Mouse (Mus musculus) hindbrain, embryonic 10.5 days (tissue): ENCODE measurements at regions not wholly inside any gene's neighbourhood (a gene's known extent, or its start where the extent isn't known, plus 50 kb on each side); places are given as distances from the start of the nearest gene placed in this dataset.
"Not testable (repeated sequence)": the region's sequence is repeated elsewhere in the genome, so short reads cannot be mapped to it uniquely, and the experiment has no call there.

Experiments
- DNase-seq: peaks from one replicate; pipeline ENCODE4 v3.0.0-alpha.2; 2017; ENCODE audit warnings: low spot score
- H3K27ac ChIP-seq: fragments of 300-500 bp; sonication (generic); 2 replicates; pipeline ENCODE4 v1.5.1; 2016; ENCODE audit warnings: mild to moderate bottlenecking, moderate library complexity
- H3K27me3 ChIP-seq: fragments of 300-500 bp; sonication (generic); 2 replicates; pipeline ENCODE4 v1.6.1; 2016; ENCODE audit warnings: mild to moderate bottlenecking; ENCODE audit not compliant: poor library complexity, insufficient read depth, severe bottlenecking
- H3K36me3 ChIP-seq: fragments of 300-500 bp; sonication (generic); 2 replicates; pipeline ENCODE4 v1.6.1; 2016; ENCODE audit warnings: mild to moderate bottlenecking, moderate library complexity
- H3K4me1 ChIP-seq: fragments of 300-500 bp; sonication (generic); replicated peaks from 2 replicates; pipeline ENCODE4 v1.6.1; 2016; ENCODE audit warnings: mild to moderate bottlenecking
- H3K4me3 ChIP-seq: fragments of 300-500 bp; sonication (generic); 2 replicates; pipeline ENCODE4 v1.5.1; 2016; ENCODE audit warnings: mild to moderate bottlenecking, moderate library complexity
- H3K9me3 ChIP-seq: fragments of 300-500 bp; sonication (generic); 2 replicates; pipeline ENCODE4 v1.6.1; 2016; ENCODE audit warnings: mild to moderate bottlenecking, moderate library complexity
- WGBS: fragments of 180-500 bp; shearing (Covaris S2); methylation state at CpG from one replicate; pipeline ENCODE4 v1.1.7; 2016; 5-methylcytosine and 5-hydroxymethylcytosine counted together

- H3K9me3 ChIP-seq, H3K4me3 ChIP-seq, H3K27me3 ChIP-seq, H3K4me1 ChIP-seq, DNase-seq, H3K36me3 ChIP-seq, H3K27ac ChIP-seq: not testable (repeated sequence)
- 97% methylated on average over 23 of the region's 23 CpGs for WGBS
Observed at GRCm38 (mm10) chr8:100030358-100030757, 614.1 kb upstream of the Cdh8 start.

GRCm38 (mm10) chr8:100015638-100016037 is 599.4 kb upstream of the Cdh8 start:
- Histone ChIP-seq H3K36me3 (no peaks in the 10 kb centered on the region), H3K9me3 (no peaks in the 10 kb centered on the region), H3K27ac (no peak overlapping the region), H3K27me3 (no peaks in the 10 kb centered on the region), H3K4me1 (no peaks in the 10 kb centered on the region), H3K4me3 (no peak overlapping the region)
- DNase-seq: no peak
- 91% methylated on average over 1 of the region's 1 CpGs for WGBS

- Histone ChIP-seq H3K4me3 (no peak overlapping the region), H3K9me3 (no peaks in the 10 kb centered on the region), H3K27ac (no peak overlapping the region), H3K36me3 (no peaks in the 10 kb centered on the region), H3K27me3 (no peaks in the 10 kb centered on the region), H3K4me1 (no peaks in the 10 kb centered on the region)
- WGBS: 84% methylated on average over 1 of the region's 1 CpGs
- DNase-seq: no peak
Observed at GRCm38 (mm10) chr8:99999554-99999953, 583.3 kb upstream of the Cdh8 start.

GRCm38 (mm10) chr8:99983696-99984095 is 567.4 kb upstream of the Cdh8 start:
- Histone ChIP-seq H3K9me3 (no peaks in the 10 kb centered on the region), H3K27ac (no peak overlapping the region), H3K36me3 (no peaks in the 10 kb centered on the region), H3K27me3 (no peaks in the 10 kb centered on the region), H3K4me1 (no peaks in the 10 kb centered on the region), H3K4me3 (no peak overlapping the region)
- WGBS: 78% methylated on average over 5 of the region's 5 CpGs
- DNase-seq: no peak

GRCm38 (mm10) chr8:99954697-99955096 is 538.4 kb upstream of the Cdh8 start:
- Histone ChIP-seq H3K4me3 (no peak overlapping the region), H3K9me3 (no peaks in the 10 kb centered on the region), H3K27me3 (no peaks in the 10 kb centered on the region), H3K4me1 (no peaks in the 10 kb centered on the region), H3K36me3 (no peaks in the 10 kb centered on the region), H3K27ac (no peak overlapping the region)
- no peak for DNase-seq

- Histone ChIP-seq H3K27ac (no peak overlapping the region), H3K4me1 (no peaks in the 10 kb centered on the region), H3K9me3 (no peaks in the 10 kb centered on the region), H3K36me3 (no peaks in the 10 kb centered on the region), H3K4me3 (no peak overlapping the region), H3K27me3 (no peaks in the 10 kb centered on the region)
- no peak for DNase-seq
Observed at GRCm38 (mm10) chr8:99953876-99954275, 537.6 kb upstream of the Cdh8 start.

- WGBS: 85% methylated on average over 5 of the region's 5 CpGs
- Histone ChIP-seq H3K4me1 (no peaks in the 10 kb centered on the region), H3K27me3 (no peaks in the 10 kb centered on the region), H3K4me3 (no peak overlapping the region), H3K9me3 (no peaks in the 10 kb centered on the region), H3K36me3 (no peaks in the 10 kb centered on the region), H3K27ac (no peak overlapping the region)
- DNase-seq: no peak
Observed at GRCm38 (mm10) chr8:99933159-99933558, 516.9 kb upstream of the Cdh8 start.
